Mouse (Mus musculus) lung, embryonic 15.5 days (tissue): ENCODE measurements around the gene Eno3. TPM values are rescaled to one million over a fixed set of nuclear protein-coding genes. Genes with fewer than 3 reads are reported as not detected.

Experiments
- ATAC-seq: fragments of 200-750 bp; cut with Nextera tagmentation; 2 replicates; pipeline ENCODE4 v1.8.0; 2017; ENCODE audit warnings: moderate number of reproducible peaks, borderline replicate concordance; ENCODE audit not compliant: low FRiP score, low TSS enrichment; ENCODE audit errors: extremely low read depth
- H3K27ac ChIP-seq: fragments of 300-500 bp; sonication (generic); 2 replicates; pipeline ENCODE4 v1.5.1; 2015; ENCODE audit warnings: moderate library complexity, mild to moderate bottlenecking, inconsistent platforms
- H3K27me3 ChIP-seq: fragments of 300-500 bp; sonication (generic); 2 replicates; pipeline ENCODE4 v1.6.1; 2015; ENCODE audit warnings: inconsistent platforms
- H3K36me3 ChIP-seq: fragments of 300-500 bp; sonication (generic); 2 replicates; pipeline ENCODE4 v1.6.1; 2015; ENCODE audit warnings: inconsistent platforms
- H3K4me1 ChIP-seq: fragments of 300-500 bp; sonication (generic); 2 replicates; pipeline ENCODE4 v1.6.1; 2015; ENCODE audit warnings: inconsistent platforms
- H3K4me2 ChIP-seq: fragments of 300-500 bp; sonication (generic); 2 replicates; pipeline ENCODE4 v1.6.1; 2015; ENCODE audit warnings: inconsistent platforms, mild to moderate bottlenecking, moderate library complexity
- H3K4me3 ChIP-seq: fragments of 300-500 bp; sonication (generic); 2 replicates; pipeline ENCODE4 v1.5.1; 2015; ENCODE audit warnings: mild to moderate bottlenecking, inconsistent platforms
- H3K9ac ChIP-seq: fragments of 300-500 bp; sonication (generic); 2 replicates; pipeline ENCODE4 v1.6.1; 2015; ENCODE audit warnings: inconsistent platforms
- H3K9me3 ChIP-seq: fragments of 300-500 bp; sonication (generic); 2 replicates; pipeline ENCODE4 v1.6.1; 2016; ENCODE audit warnings: inconsistent platforms
- WGBS: fragments of 180-500 bp; shearing (Covaris S2); methylation state at CpG from one replicate; pipeline ENCODE4 v1.1.7; 2015; 5-methylcytosine and 5-hydroxymethylcytosine counted together
- polyA plus RNA-seq: library from polyadenylated mRNA; unstranded; fragments of >200 nt; fragmentation: Nextera tagmentation; extraction: Ambion mirVana; gene quantifications from 2 replicates; pipeline ENCODE4 v1.2.1, GENCODE M21; 2015

The Eno3 gene
- polyA plus RNA-seq, 1 experiment from 2014 or later: 33.3 TPM

- H3K9ac ChIP-seq: no peak overlapping the region
- WGBS: 63% methylated on average over 4 of the region's 4 CpGs
- H3K27ac ChIP-seq: no peak overlapping the region
Measured at GRCm38 (mm10) chr11:70626877-70627276, 30.1 kb upstream of the Eno3 start.

GRCm38 (mm10) chr11:70628431-70628830 lies 28.6 kb upstream of the Eno3 start:
- Histone ChIP-seq H3K9me3 (no peaks in the 10 kb centered on the region), H3K36me3 (no peaks in the 10 kb centered on the region), H3K4me1 (no peaks in the 10 kb centered on the region), H3K27me3 (no peaks in the 10 kb centered on the region), H3K9ac (no peak overlapping the region), H3K4me2 (no peak overlapping the region), H3K27ac (no peak overlapping the region), H3K4me3 (no peak overlapping the region)
- 53% methylated on average over 2 of the region's 2 CpGs for WGBS
- ATAC-seq: no peak; the same call in 1 of the 2 replicates

More at GRCm38 (mm10) chr11:70626877-70627276, 30.1 kb upstream of the Eno3 start:
- no peaks in the 10 kb centered on the region for H3K9me3 ChIP-seq
- 0 out of 2 replicates have a peak, but pooled peaks cover 3% of the 10 kb centered on the region for H3K4me1 ChIP-seq
- no peak overlapping the region for H3K4me2 ChIP-seq
- H3K27me3 ChIP-seq: no peaks in the 10 kb centered on the region
- H3K36me3 ChIP-seq: no peaks in the 10 kb centered on the region
- ATAC-seq: no peak
- no peak overlapping the region for H3K4me3 ChIP-seq

- ATAC-seq: no peak
- no peaks in the 10 kb centered on the region for H3K36me3 ChIP-seq
- H3K27ac ChIP-seq: no peak overlapping the region
- no peaks in the 10 kb centered on the region for H3K4me1 ChIP-seq
- 42% methylated on average over 5 of the region's 5 CpGs for WGBS
- H3K4me3 ChIP-seq: no peak overlapping the region
- H3K9me3 ChIP-seq: no peaks in the 10 kb centered on the region
- H3K27me3 ChIP-seq: no peaks in the 10 kb centered on the region
- no peak overlapping the region for H3K9ac ChIP-seq
- no peak overlapping the region for H3K4me2 ChIP-seq
Measured at GRCm38 (mm10) chr11:70629557-70629956, 27.4 kb upstream of the Eno3 start.

DNA sequence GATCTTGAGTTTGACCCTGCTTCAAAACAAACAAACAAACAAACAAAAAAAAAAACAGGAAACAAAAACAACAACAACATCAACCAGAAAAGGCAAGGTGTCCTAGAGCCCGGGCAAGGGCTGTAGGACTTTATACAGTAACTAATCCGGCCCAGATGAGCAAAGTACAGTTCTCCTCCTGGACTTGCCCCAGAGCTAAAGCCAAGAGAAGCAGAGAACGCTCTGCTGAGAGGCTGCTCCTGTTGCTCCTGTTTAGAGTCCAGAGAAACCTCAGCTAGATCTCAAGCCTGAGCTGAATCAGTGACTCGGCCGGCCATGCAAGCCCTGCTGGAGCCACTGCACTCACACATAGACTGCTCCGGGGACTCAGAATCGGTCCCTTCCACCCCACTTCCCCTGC lies 26.9 kb upstream of the Eno3 start:
- Histone ChIP-seq H3K4me3 (no peak overlapping the region), H3K4me1 (no peaks in the 10 kb centered on the region), H3K9me3 (no peaks in the 10 kb centered on the region), H3K27me3 (no peaks in the 10 kb centered on the region), H3K27ac (no peak overlapping the region), H3K36me3 (no peaks in the 10 kb centered on the region), H3K9ac (no peak overlapping the region), H3K4me2 (no peak overlapping the region)
- ATAC-seq: no peak
- WGBS: 75% methylated on average over 7 of the region's 7 CpGs

DNA sequence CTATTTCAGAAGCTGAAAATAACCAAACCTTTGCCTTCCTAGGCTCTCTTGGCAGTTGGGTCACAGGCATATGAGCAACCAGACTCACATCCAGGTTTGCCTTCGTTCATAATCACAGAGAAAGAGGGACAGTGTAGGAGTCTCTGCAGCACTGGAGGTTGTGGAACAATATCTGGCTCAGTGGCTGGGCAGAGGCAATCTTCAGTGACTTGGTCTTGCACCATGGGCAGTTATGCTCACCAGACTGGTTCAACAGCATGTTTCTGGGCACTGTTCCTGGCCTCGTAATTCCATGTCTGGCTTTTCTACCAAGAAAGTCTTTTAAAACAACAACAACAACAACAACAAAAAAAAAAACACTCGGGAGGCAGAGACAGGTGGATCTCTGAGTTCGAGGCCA lies 21.4 kb upstream of the Eno3 start:
- no peaks in the 10 kb centered on the region for H3K4me1 ChIP-seq
- ATAC-seq: no peak
- H3K4me3 ChIP-seq: no peak overlapping the region
- no peaks in the 10 kb centered on the region for H3K9me3 ChIP-seq
- no peaks in the 10 kb centered on the region for H3K36me3 ChIP-seq
- H3K27me3 ChIP-seq: no peaks in the 10 kb centered on the region
- H3K9ac ChIP-seq: no peak overlapping the region
- no peak overlapping the region for H3K4me2 ChIP-seq
- WGBS: 82% methylated on average over 4 of the region's 4 CpGs
- H3K27ac ChIP-seq: no peak overlapping the region

DNA sequence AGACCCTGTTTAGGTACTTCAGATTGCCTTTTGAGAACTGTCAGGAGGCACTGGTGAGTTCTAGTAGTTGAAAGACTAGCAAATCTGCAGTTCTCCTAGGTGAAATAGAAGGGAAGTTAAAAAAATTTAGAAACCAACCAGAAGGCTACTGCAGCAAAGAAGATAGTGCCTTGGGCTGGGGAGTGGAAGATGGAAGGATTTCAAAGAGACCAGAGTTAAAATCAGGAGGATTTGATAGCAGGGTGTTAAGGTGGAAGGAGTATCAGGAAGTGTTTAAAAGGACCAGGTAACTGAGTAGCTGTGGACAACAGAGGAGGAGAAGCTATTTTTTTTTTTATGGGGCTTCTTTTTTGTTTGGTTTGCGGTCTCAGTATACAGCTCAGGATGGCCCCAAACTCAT lies 19.2 kb upstream of the Eno3 start:
- Histone ChIP-seq H3K4me1 (no peaks in the 10 kb centered on the region), H3K27me3 (no peaks in the 10 kb centered on the region), H3K4me2 (no peak overlapping the region), H3K27ac (no peak overlapping the region), H3K9me3 (no peaks in the 10 kb centered on the region), H3K36me3 (no peaks in the 10 kb centered on the region), H3K9ac (no peak overlapping the region), H3K4me3 (no peak overlapping the region)
- no peak for ATAC-seq
- WGBS: 96% methylated on average over 1 of the region's 1 CpGs

GRCm38 (mm10) chr11:70638293-70638692 lies 18.7 kb upstream of the Eno3 start:
- Histone ChIP-seq H3K4me1 (no peaks in the 10 kb centered on the region), H3K9me3 (no peaks in the 10 kb centered on the region), H3K36me3 (no peaks in the 10 kb centered on the region), H3K9ac (no peak overlapping the region), H3K27me3 (no peaks in the 10 kb centered on the region), H3K4me3 (no peak overlapping the region), H3K27ac (no peak overlapping the region), H3K4me2 (no peak overlapping the region)
- ATAC-seq: no peak
- 75% methylated on average over 1 of the region's 1 CpGs for WGBS

- H3K4me2 ChIP-seq: no peak within 1 kb of the TSS
Measured at GRCm38 (mm10) chr11:70638714-70639278, 18.2 kb upstream of the Eno3 start, which contains the start of gene Gp1ba. Gene Gp1ba, plus strand, starts transcription at chr11:70639122.

DNA sequence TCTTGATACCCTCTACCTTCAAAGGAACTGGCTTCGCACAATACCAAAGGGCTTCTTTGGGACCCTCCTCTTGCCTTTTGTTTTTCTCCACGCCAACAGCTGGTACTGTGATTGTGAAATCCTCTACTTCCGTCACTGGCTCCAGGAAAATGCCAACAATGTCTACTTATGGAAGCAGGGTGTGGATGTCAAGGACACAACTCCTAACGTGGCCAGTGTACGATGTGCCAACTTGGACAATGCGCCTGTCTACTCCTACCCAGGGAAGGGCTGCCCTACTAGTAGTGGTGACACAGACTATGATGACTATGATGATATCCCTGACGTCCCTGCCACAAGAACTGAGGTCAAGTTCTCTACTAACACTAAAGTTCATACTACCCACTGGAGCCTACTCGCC lies 17.0 kb upstream of the Eno3 start:
- H3K9me3 ChIP-seq: no peaks in the 10 kb centered on the region
- H3K9ac ChIP-seq: no peak overlapping the region
- H3K4me2 ChIP-seq: no peak overlapping the region
- no peak for ATAC-seq
- peaks cover under 1% of the 10 kb centered on the region; the same call in 1 of the 2 replicates for H3K4me1 ChIP-seq
- WGBS: 77% methylated on average over 8 of the region's 8 CpGs
- peaks cover 15% of the 10 kb centered on the region for H3K36me3 ChIP-seq
- no peak overlapping the region for H3K27ac ChIP-seq
- no peak overlapping the region for H3K4me3 ChIP-seq
- H3K27me3 ChIP-seq: no peaks in the 10 kb centered on the region

More at GRCm38 (mm10) chr11:70638714-70639278, 18.2 kb upstream of the Eno3 start, which contains the start of gene Gp1ba:
- H3K27me3 ChIP-seq: no peaks in the 10 kb centered on the region
- no peaks in the 10 kb centered on the region for H3K4me1 ChIP-seq
- no peak within 1 kb of the TSS for H3K9ac ChIP-seq
- WGBS: 12% methylated on average over 5 of the region's 5 CpGs
- H3K27ac ChIP-seq: no peak within 1 kb of the TSS
- H3K36me3 ChIP-seq: peaks cover 3% of the 10 kb centered on the region; the same call in 1 of the 2 replicates
- ATAC-seq: no peak
- H3K9me3 ChIP-seq: no peaks in the 10 kb centered on the region
- no peak within 1 kb of the TSS for H3K4me3 ChIP-seq

GRCm38 (mm10) chr11:70641241-70641640 lies 15.8 kb upstream of the Eno3 start:
- ATAC-seq: no peak

GRCm38 (mm10) chr11:70643051-70643450 lies 14.0 kb upstream of the Eno3 start:
- no peak overlapping the region for H3K27ac ChIP-seq
- no peaks in the 10 kb centered on the region for H3K9me3 ChIP-seq
- H3K9ac ChIP-seq: no peak overlapping the region
- H3K4me2 ChIP-seq: no peak overlapping the region
- H3K4me1 ChIP-seq: peaks cover 16% of the 10 kb centered on the region
- H3K4me3 ChIP-seq: no peak overlapping the region
- H3K36me3 ChIP-seq: peaks cover 17% of the 10 kb centered on the region
- H3K27me3 ChIP-seq: no peaks in the 10 kb centered on the region
- 89% methylated on average over 6 of the region's 6 CpGs for WGBS
- ATAC-seq: no peak

More at GRCm38 (mm10) chr11:70641241-70641640, 15.8 kb upstream of the Eno3 start:
- Histone ChIP-seq H3K9me3 (no peaks in the 10 kb centered on the region), H3K27ac (no peak overlapping the region), H3K27me3 (no peaks in the 10 kb centered on the region), H3K9ac (no peak overlapping the region), H3K4me3 (no peak overlapping the region), H3K4me1 (peaks cover 13% of the 10 kb centered on the region), H3K4me2 (no peak overlapping the region), H3K36me3 (peaks cover 17% of the 10 kb centered on the region)
- WGBS: 83% methylated on average over 7 of the region's 7 CpGs

DNA sequence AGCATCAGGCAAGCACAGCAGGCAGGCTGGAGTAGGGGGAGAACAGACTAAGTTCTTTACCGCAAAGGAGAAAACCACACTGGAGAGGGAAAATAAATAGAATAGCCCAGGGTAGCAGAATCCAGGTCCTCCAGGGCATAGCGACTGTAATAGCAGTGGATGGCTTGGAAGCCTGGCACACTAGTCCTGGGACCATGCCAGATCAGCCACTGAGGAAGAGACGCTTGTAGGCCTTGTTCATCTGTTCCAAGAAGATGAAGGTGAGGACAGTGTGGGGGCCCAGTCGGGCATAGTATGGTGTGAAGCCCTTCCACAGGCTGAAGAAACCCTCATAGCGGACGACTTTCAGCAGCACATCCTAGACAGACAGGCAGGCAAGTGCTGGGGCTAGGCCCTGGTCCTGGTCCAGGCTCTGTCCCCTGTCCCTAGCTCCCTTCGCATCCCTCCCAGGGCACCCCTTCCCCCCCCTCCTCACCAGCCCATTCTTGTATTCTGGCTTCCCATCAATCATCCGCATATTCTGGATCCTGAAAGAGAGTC lies 12.4 kb upstream of the Eno3 start:
- Histone ChIP-seq H3K27ac (no peak overlapping the region), H3K36me3 (peaks cover 28% of the 10 kb centered on the region), H3K9ac (no peak overlapping the region), H3K4me1 (peaks cover 32% of the 10 kb centered on the region), H3K27me3 (no peaks in the 10 kb centered on the region), H3K4me3 (no peak overlapping the region), H3K9me3 (no peaks in the 10 kb centered on the region), H3K4me2 (no peak overlapping the region)
- WGBS: 92% methylated on average over 8 of the region's 8 CpGs
- no peak for ATAC-seq
